Mouse (Mus musculus): ENCODE measurements around the gene Prpf6. TPM values are rescaled to one million over a fixed set of nuclear protein-coding genes. Genes with fewer than 3 reads are reported as not detected.

The Prpf6 gene
- polyA plus RNA-seq, 1 experiment from 2014 or later, result 66.5 TPM

GRCm38 (mm10) chr2:181598454-181599351 lies 7.0 kb downstream of the Prpf6 start, which contains the start of gene Samd10:
Gene Samd10, minus strand, starts transcription at chr2:181599212.
- peak within 1 kb of the TSS; percentile 94 for H3K9ac ChIP-seq (ENCODE audit: low read depth, low read length)
- 2% methylated on average over 71 of the region's 71 CpGs for WGBS
- H3K27me3 ChIP-seq (ENCODE audit: control insufficient read depth, insufficient read depth, low read length), result no peaks in the 10 kb centered on the region
- no peaks in the 10 kb centered on the region for H3K9me3 ChIP-seq (ENCODE audit: control insufficient read depth, low read length)
- ATAC-seq (ENCODE audit: low FRiP score) (peak; percentile 37), DNase-seq (ENCODE audit: low spot score) (peak; percentile 75)
- H3K4me3 ChIP-seq (ENCODE audit: low read depth, low read length), result peak within 1 kb of the TSS; percentile 74
- peaks cover 10% of the 10 kb centered on the region; the same call in 1 of the 2 replicates for H3K4me1 ChIP-seq (replicated peaks; ENCODE audit: control insufficient read depth, insufficient read depth, low read length)
- peak within 1 kb of the TSS; percentile 85 for H3K4me2 ChIP-seq (replicated peaks; ENCODE audit: low read depth, low read length)
- H3K36me3 ChIP-seq (ENCODE audit: control insufficient read depth, insufficient read depth, low read length), result no peaks in the 10 kb centered on the region
- H3K27ac ChIP-seq (ENCODE audit: low read depth, low read length), result peak within 1 kb of the TSS; percentile 86

GRCm38 (mm10) chr2:181600226-181600758 lies 8.6 kb downstream of the Prpf6 start:
- peak overlapping the region; percentile 69 for H3K4me2 ChIP-seq (replicated peaks; ENCODE audit: low read depth, low read length)
- peak overlapping the region; percentile 17; the same call in 1 of the 2 replicates for H3K27ac ChIP-seq (ENCODE audit: low read depth, low read length)
- ATAC-seq (ENCODE audit: low FRiP score) (no peak), DNase-seq (ENCODE audit: low spot score) (no peak)
- peaks cover 10% of the 10 kb centered on the region; the same call in 1 of the 2 replicates for H3K4me1 ChIP-seq (replicated peaks; ENCODE audit: control insufficient read depth, insufficient read depth, low read length)
- no peaks in the 10 kb centered on the region for H3K9me3 ChIP-seq (ENCODE audit: control insufficient read depth, low read length)
- H3K9ac ChIP-seq (ENCODE audit: low read depth, low read length), result no peak overlapping the region; the same call in 1 of the 2 replicates
- no peaks in the 10 kb centered on the region for H3K27me3 ChIP-seq (ENCODE audit: control insufficient read depth, insufficient read depth, low read length)
- 74% methylated on average over 6 of the region's 6 CpGs for WGBS
- peak overlapping the region; percentile 58 for H3K4me3 ChIP-seq (ENCODE audit: low read depth, low read length)
- H3K36me3 ChIP-seq (ENCODE audit: control insufficient read depth, insufficient read depth, low read length), result no peaks in the 10 kb centered on the region

GRCm38 (mm10) chr2:181600828-181601750 lies 9.4 kb downstream of the Prpf6 start:
- no peaks in the 10 kb centered on the region for H3K9me3 ChIP-seq (ENCODE audit: control insufficient read depth, low read length)
- H3K4me2 ChIP-seq (replicated peaks; ENCODE audit: low read depth, low read length), result peak overlapping the region; percentile 69
- peak overlapping the region; percentile 67 for H3K9ac ChIP-seq (ENCODE audit: low read depth, low read length)
- ATAC-seq (ENCODE audit: low FRiP score), result peak; percentile 92
- peak overlapping the region; percentile 17 for H3K27ac ChIP-seq (ENCODE audit: low read depth, low read length)
- peaks cover 10% of the 10 kb centered on the region; the same call in 1 of the 2 replicates for H3K4me1 ChIP-seq (replicated peaks; ENCODE audit: control insufficient read depth, insufficient read depth, low read length)
- H3K27me3 ChIP-seq (ENCODE audit: control insufficient read depth, insufficient read depth, low read length), result no peaks in the 10 kb centered on the region
- 2% methylated on average over 57 of the region's 57 CpGs for WGBS
- DNase-seq (ENCODE audit: low spot score), result peak; percentile 98
- H3K4me3 ChIP-seq (ENCODE audit: low read depth, low read length), result peak overlapping the region; percentile 58
- no peaks in the 10 kb centered on the region for H3K36me3 ChIP-seq (ENCODE audit: control insufficient read depth, insufficient read depth, low read length)

GRCm38 (mm10) chr2:181601751-181602145 lies 10.1 kb downstream of the Prpf6 start:
- ATAC-seq (ENCODE audit: low FRiP score), result no peak
- H3K4me2 ChIP-seq (replicated peaks; ENCODE audit: low read depth, low read length), result peak overlapping the region; percentile 61
- peak overlapping the region; percentile 67 for H3K9ac ChIP-seq (ENCODE audit: low read depth, low read length)
- no peak overlapping the region for H3K27ac ChIP-seq (ENCODE audit: low read depth, low read length)
- H3K4me1 ChIP-seq (replicated peaks; ENCODE audit: control insufficient read depth, insufficient read depth, low read length), result peaks cover 10% of the 10 kb centered on the region; the same call in 1 of the 2 replicates
- peak overlapping the region; percentile 58 for H3K4me3 ChIP-seq (ENCODE audit: low read depth, low read length)
- H3K9me3 ChIP-seq (ENCODE audit: control insufficient read depth, low read length), result no peaks in the 10 kb centered on the region
- H3K27me3 ChIP-seq (ENCODE audit: control insufficient read depth, insufficient read depth, low read length), result no peaks in the 10 kb centered on the region
- WGBS, result 29% methylated on average over 10 of the region's 10 CpGs
- DNase-seq (ENCODE audit: low spot score), result no peak
- no peaks in the 10 kb centered on the region for H3K36me3 ChIP-seq (ENCODE audit: control insufficient read depth, insufficient read depth, low read length)

- WGBS, result 82% methylated on average over 4 of the region's 4 CpGs
- Histone ChIP-seq H3K4me3 (ENCODE audit: low read depth, low read length) (no peak overlapping the region), H3K27me3 (ENCODE audit: control insufficient read depth, insufficient read depth, low read length) (no peaks in the 10 kb centered on the region), H3K9ac (ENCODE audit: low read depth, low read length) (no peak overlapping the region), H3K9me3 (ENCODE audit: control insufficient read depth, low read length) (no peaks in the 10 kb centered on the region), H3K36me3 (ENCODE audit: control insufficient read depth, insufficient read depth, low read length) (no peaks in the 10 kb centered on the region), H3K27ac (ENCODE audit: low read depth, low read length) (no peak overlapping the region), H3K4me2 (replicated peaks; ENCODE audit: low read depth, low read length) (no peak overlapping the region), H3K4me1 (replicated peaks; ENCODE audit: control insufficient read depth, insufficient read depth, low read length) (peaks cover 10% of the 10 kb centered on the region; the same call in 1 of the 2 replicates)
- DNase-seq (ENCODE audit: low spot score), result no peak
- no peak for ATAC-seq (ENCODE audit: low FRiP score)
Observed at GRCm38 (mm10) chr2:181602367-181602766, 10.7 kb downstream of the Prpf6 start.

- peaks cover 15% of the 10 kb centered on the region for H3K36me3 ChIP-seq (ENCODE audit: control insufficient read depth, insufficient read depth, low read length)
- no peak overlapping the region for H3K27ac ChIP-seq (ENCODE audit: low read depth, low read length)
- H3K27me3 ChIP-seq (ENCODE audit: control insufficient read depth, insufficient read depth, low read length), result no peaks in the 10 kb centered on the region
- H3K4me1 ChIP-seq (replicated peaks; ENCODE audit: control insufficient read depth, insufficient read depth, low read length), result no peaks in the 10 kb centered on the region
- no peak overlapping the region for H3K4me3 ChIP-seq (ENCODE audit: low read depth, low read length)
- no peaks in the 10 kb centered on the region for H3K9me3 ChIP-seq (ENCODE audit: control insufficient read depth, low read length)
- no peak for DNase-seq (ENCODE audit: low spot score)
- H3K9ac ChIP-seq (ENCODE audit: low read depth, low read length), result no peak overlapping the region
- 90% methylated on average over 5 of the region's 5 CpGs for WGBS
- no peak for ATAC-seq (ENCODE audit: low FRiP score)
- H3K4me2 ChIP-seq (replicated peaks; ENCODE audit: low read depth, low read length), result no peak overlapping the region
Observed at GRCm38 (mm10) chr2:181618761-181619495, 27.3 kb downstream of the Prpf6 start.

- no peak overlapping the region for H3K4me2 ChIP-seq (replicated peaks; ENCODE audit: low read depth, low read length)
Observed at GRCm38 (mm10) chr2:181623401-181623800, 31.7 kb downstream of the Prpf6 start.

GRCm38 (mm10) chr2:181628471-181628870 lies 36.8 kb downstream of the Prpf6 start:
- Histone ChIP-seq H3K4me1 (replicated peaks; ENCODE audit: control insufficient read depth, insufficient read depth, low read length) (no peaks in the 10 kb centered on the region), H3K9me3 (ENCODE audit: control insufficient read depth, low read length) (no peaks in the 10 kb centered on the region), H3K36me3 (ENCODE audit: control insufficient read depth, insufficient read depth, low read length) (0 out of 2 replicates have a peak, but pooled peaks cover 2% of the 10 kb centered on the region), H3K4me3 (ENCODE audit: low read depth, low read length) (no peak overlapping the region), H3K9ac (ENCODE audit: low read depth, low read length) (no peak overlapping the region), H3K4me2 (replicated peaks; ENCODE audit: low read depth, low read length) (no peak overlapping the region), H3K27me3 (ENCODE audit: control insufficient read depth, insufficient read depth, low read length) (no peaks in the 10 kb centered on the region), H3K27ac (ENCODE audit: low read depth, low read length) (no peak overlapping the region)
- ATAC-seq (ENCODE audit: low FRiP score) (no peak), DNase-seq (ENCODE audit: low spot score) (no peak)

More at GRCm38 (mm10) chr2:181623401-181623800, 31.7 kb downstream of the Prpf6 start:
- H3K36me3 ChIP-seq (ENCODE audit: control insufficient read depth, insufficient read depth, low read length), result peaks cover 15% of the 10 kb centered on the region
- H3K9ac ChIP-seq (ENCODE audit: low read depth, low read length), result no peak overlapping the region
- no peaks in the 10 kb centered on the region for H3K4me1 ChIP-seq (replicated peaks; ENCODE audit: control insufficient read depth, insufficient read depth, low read length)
- no peaks in the 10 kb centered on the region for H3K27me3 ChIP-seq (ENCODE audit: control insufficient read depth, insufficient read depth, low read length)
- no peaks in the 10 kb centered on the region for H3K9me3 ChIP-seq (ENCODE audit: control insufficient read depth, low read length)
- ATAC-seq (ENCODE audit: low FRiP score) (no peak), DNase-seq (ENCODE audit: low spot score) (peak; percentile 19)
- H3K27ac ChIP-seq (ENCODE audit: low read depth, low read length), result no peak overlapping the region
- H3K4me3 ChIP-seq (ENCODE audit: low read depth, low read length), result no peak overlapping the region
